Mouse (Mus musculus): ENCODE measurements around the gene Gopc. TPM values are rescaled to one million over a fixed set of nuclear protein-coding genes. Genes with fewer than 3 reads are reported as not detected.
"Not testable (repeated sequence)": the region's sequence is repeated elsewhere in the genome, so short reads cannot be mapped to it uniquely, and the experiment has no call there.

The Gopc gene
- total RNA-seq, 2 experiments from 2014 or later: 6.5 to 8.7 TPM

DNA sequence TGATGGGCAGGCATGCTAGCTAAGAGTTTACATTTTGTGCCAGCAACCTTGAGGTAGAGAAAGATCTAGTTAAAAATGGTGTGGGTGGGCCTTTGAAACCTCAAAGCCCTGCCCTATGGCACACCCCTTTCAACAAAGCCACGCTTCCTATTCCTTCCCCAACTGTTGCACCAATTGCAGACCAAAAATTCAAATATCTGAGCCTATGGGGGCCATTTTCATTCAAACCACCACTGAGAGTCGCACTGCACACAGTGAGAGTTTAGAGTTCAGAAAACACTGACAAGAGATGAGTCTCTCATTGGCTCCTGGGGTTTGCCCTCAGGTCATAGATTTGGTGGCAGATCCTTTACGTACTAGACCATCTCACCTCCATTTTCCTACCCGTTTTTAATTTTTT lies 80.2 kb downstream of the Gopc start:
- DNase-seq (ENCODE audit: low spot score): no peak

DNA sequence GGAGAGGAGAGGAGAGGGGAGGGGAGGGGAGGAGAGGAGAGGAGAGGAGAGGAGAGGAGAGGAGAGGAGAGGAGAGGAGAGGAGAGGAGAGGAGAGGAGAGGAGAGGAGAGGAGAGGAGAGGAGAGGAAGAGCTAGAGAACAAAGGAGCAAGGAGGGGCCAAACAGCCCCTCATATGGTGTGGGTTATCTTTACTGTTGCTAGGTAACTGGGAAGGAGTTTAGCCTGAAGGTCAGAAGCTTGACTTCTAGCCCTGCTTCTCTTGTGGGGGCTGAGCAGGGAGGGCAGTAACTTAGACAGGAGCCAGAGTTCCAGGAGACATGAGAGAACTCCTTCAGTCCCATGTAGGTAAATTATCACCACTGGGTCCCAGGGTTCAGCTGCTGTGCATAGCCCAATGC lies 83.4 kb downstream of the Gopc start:
- DNase-seq (ENCODE audit: low spot score): not testable (repeated sequence)

DNA sequence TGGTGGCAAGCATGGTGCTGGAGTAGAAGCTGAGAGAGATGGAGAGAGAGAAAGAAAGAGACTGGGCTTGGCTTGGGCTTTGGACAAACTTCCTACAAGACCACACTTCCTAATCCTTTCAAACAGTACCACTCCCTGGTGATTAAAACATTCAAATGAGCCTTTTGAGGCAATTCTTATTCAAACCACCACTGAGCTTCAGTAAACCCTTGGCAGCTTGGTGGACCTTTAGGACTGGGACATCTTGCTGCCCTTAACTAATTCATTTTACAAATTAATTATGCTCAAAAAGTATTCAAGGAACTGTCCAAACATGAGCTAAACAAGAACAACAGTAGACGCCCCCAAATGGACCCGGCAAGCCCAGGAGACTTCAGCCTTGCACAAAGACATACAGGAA lies 86.0 kb downstream of the Gopc start:
- DNase-seq (ENCODE audit: low spot score): no peak

DNA sequence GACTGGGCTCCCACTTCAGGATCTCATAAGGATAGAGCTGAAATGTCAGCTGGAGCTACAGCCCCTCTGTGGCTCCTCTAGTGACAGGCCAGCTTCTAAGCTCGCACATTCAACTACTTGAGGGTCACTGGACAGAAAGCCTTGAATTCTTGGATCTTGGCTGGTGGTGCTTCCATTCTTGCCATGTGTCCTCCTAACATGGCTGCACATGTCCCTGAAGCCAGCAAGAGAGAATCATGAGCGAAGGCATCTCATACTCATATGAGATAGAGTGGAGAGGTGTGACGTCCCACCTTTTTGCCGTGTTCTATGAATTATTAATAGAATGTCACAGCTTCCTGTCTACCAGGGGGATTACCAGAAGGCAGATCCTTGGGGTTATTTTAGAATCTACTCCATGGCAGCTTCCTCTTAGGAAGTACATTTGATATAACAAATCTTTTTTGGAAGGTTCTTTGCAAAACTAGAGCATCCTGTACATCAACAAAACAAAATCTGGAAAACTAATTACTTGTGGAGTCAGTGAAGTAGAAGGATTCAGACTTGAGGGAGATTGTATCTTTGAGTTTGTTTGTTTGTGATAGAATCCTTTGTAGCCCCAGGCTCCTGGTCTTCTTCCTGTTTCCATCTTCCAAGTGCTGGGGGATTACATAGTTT lies 87.9 kb downstream of the Gopc start:
- DNase-seq (ENCODE audit: low spot score): no peak

DNA sequence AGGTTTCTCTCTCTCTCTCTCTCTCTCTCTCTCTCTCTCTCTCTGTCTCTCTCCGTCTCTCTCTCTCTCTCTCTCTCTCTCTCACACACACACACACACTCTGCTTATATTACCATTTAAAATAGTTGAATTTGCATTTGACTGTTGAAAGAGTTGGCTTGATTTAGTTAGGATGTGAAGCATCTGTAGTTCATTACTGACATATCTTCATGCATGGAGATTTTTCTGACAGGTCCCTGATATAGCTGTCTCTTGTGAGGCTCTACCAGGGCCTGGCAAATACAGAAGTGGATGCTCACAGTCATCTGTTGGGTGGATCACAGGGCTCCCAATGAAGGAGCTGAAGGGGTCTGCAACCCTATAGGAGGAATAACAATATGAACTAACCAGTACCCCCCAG lies 89.5 kb downstream of the Gopc start:
- DNase-seq (ENCODE audit: low spot score): not testable (repeated sequence)

DNA sequence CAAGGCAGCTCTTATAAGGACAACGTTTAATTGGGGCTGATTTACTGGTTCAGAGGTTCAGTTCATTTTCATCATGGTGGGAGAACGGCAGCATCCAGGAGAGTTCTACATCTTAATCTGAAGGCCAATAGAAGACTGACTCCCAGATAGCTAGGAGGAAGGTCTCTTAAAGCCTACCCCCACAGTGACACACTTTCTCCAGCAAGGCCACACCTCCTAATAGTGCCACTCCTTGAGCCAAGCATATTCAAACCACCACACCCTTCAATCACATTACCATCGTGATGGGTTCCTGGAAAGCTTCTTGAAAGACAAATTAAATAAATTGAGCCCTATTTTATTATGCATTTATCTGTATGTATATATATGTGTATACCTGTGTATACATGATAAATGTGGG lies 92.7 kb downstream of the Gopc start:
- DNase-seq (ENCODE audit: low spot score): no peak

DNA sequence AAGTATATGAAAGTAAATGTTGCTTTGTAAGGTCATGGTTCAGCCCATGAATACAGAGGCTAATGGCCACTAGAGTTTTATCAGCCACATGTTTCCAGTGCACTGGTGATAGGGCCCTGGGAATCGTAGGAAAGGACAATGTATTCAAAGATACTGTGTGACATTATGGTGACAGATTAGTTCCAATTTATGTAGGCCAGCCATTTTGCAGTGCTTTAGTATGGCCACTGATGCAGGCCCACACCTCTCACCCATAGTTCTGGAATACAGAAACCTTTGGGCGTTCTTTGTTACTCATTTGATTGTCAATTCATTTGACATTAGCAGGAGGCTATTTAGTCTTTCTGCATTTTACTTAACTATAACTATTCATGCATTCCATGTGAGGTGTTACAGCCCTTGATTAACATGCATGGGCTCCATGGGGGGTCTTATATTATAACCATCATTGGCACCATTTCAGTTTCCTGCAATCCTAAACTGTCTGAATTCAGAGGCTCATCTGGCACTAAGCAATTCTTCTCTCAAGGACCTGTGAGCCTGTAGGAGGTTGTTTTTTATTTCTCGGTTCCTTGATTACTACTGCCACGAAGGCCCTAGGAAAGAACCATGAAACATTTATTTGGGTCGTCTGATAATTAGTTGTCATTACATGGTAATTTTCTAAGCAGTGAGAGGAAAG lies 93.9 kb downstream of the Gopc start:
- DNase-seq (ENCODE audit: low spot score): no peak

Other genes with a start within 250 kb of the Gopc start
- under 1 TPM in 1 of 2 experiments, not detected in 1; 0.09 TPM for gene Ros1, start 186.9 kb downstream of the Gopc start, total RNA-seq (2021)
- 1 to 10 TPM; 1.3 to 1.7 TPM for gene Dcbld1, start 148.5 kb downstream of the Gopc start, total RNA-seq (2021)
- not detected for gene Gm26741, start 23.4 kb downstream of the Gopc start, total RNA-seq (2021)
- gene Nepn, start 6.8 kb upstream of the Gopc start, total RNA-seq (2021): under 1 TPM; 0.17 to 0.27 TPM
- gene Nus1, start 35.4 kb upstream of the Gopc start, total RNA-seq (2021): 10 to 100 TPM; 18.8 to 20.3 TPM